Mouse (Mus musculus): Measurements from ENCODE around the gene Gcsh. TPM values are rescaled to one million over a fixed set of nuclear protein-coding genes. Genes with fewer than 3 reads are reported as not detected.

Gcsh gene
- total and polyA plus RNA-seq, 3 experiments: 31.5 to 91.7 (median 66.4) TPM

DNA sequence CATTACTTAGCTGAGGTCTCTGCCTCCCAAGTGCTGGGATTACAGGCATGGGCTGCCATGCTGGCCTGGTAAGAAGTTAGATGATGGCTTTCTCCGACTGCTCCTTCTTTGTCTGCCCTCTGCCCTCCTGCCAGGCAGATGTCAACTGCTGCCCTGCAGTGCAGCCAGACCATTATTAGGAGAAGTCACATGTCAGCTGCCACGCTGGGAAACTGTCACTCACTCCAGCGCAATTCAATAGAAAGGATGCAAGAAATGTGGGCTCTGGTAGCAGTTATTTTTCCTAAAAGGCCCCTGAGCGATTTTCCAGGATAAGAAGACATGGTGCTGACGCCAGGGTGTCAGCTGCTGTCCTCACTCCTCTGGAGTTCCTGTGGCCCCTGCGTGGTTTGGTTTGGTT is 57.8 kb downstream of the Gcsh start:
- H3K79me2 ChIP-seq (replicated peaks; ENCODE audit: control insufficient read depth, extremely low read depth, insufficient read depth, poor library complexity, severe bottlenecking): no peaks in the 10 kb centered on the region
- H3K27me3 ChIP-seq (replicated peaks): no peaks in the 10 kb centered on the region
- H3K4me2 ChIP-seq (ENCODE audit: insufficient read depth, low read depth, poor library complexity, severe bottlenecking): no peak overlapping the region
- no peak for DNase-seq (ENCODE audit: extremely low read depth)
- no peak overlapping the region for H3K4me3 ChIP-seq (replicated peaks in 1 of 3; ENCODE audit: low read depth in 2 of 3, low read length in 2 of 3, poor library complexity in 1 of 3)
- dilution Hi-C loops (cut with MboI; ENCODE audit: extremely low pct_ligation_motif_present, extremely low pct_unique_long_range_greater_than_20kb, low sequenced_read_pairs): no loop called here
- no peak for TF ChIP-seq ZC3H11A (IDR thresholded peaks at IDR 0.05; ENCODE audit: low read depth, low read length)
- TF ChIP-seq HCFC1 (IDR thresholded peaks at IDR 0.05; ENCODE audit: low read depth, low read length): no peak
- TF ChIP-seq EP300 (IDR thresholded peaks at IDR 0.05; ENCODE audit: low read length): no peak
- TF ChIP-seq BHLHE40 (IDR thresholded peaks at IDR 0.05; ENCODE audit: low read depth, low read length): no peak
- no peak for TF ChIP-seq RAD21 (IDR thresholded peaks at IDR 0.05; ENCODE audit: low read depth, low read length)
- TF ChIP-seq TCF12 (IDR thresholded peaks at IDR 0.05; ENCODE audit: low read depth, low read length): no peak
- TF ChIP-seq KAT2A (IDR thresholded peaks at IDR 0.05; ENCODE audit: insufficient replicate concordance, low read length): no peak
- no peak for TF ChIP-seq PAX5 (IDR thresholded peaks at IDR 0.05; ENCODE audit: low read length)
- no peak for TF ChIP-seq ZMIZ1 (IDR thresholded peaks at IDR 0.05; ENCODE audit: low read depth, low read length)
- no peak for TF ChIP-seq CHD2 (IDR thresholded peaks at IDR 0.05; ENCODE audit: low read length)
- TF ChIP-seq CTCF (conservative IDR thresholded peaks at IDR 0.05 in 1 of 2, IDR thresholded peaks at IDR 0.05 in 1 of 2; ENCODE audit: low read depth in 2 of 2, low read length in 2 of 2): no peak
- TF ChIP-seq TBP (conservative IDR thresholded peaks at IDR 0.05; ENCODE audit: low read depth, low read length): no peak
- no peak for TF ChIP-seq GABPA (IDR thresholded peaks at IDR 0.05; ENCODE audit: insufficient replicate concordance, low read depth, low read length)
- no peak for TF ChIP-seq POLR2AphosphoS2 (IDR thresholded peaks at IDR 0.05; ENCODE audit: low read depth, low read length)
- TF ChIP-seq POLR2A (IDR thresholded peaks at IDR 0.05; ENCODE audit: low read depth, low read length): no peak
- H3K36me3 ChIP-seq (replicated peaks in 1 of 2; ENCODE audit: control insufficient read depth in 1 of 2, insufficient read depth in 1 of 2, low read length in 1 of 2): peaks cover 61 to 96% of the 10 kb centered on the region in 2 experiments
- in situ Hi-C loops (cut with MboI; ENCODE audit: low pct_ligation_motif_present, low pct_unique_long_range_greater_than_20kb, low sequenced_read_pairs): no loop called here
- H3K9ac ChIP-seq (ENCODE audit: insufficient read depth, low read depth): no peak overlapping the region
- 0 out of 4 replicates have a peak, but pooled peaks cover 0 to 3% of the 10 kb centered on the region in 2 experiments for H3K4me1 ChIP-seq (ENCODE audit: control insufficient read depth in 1 of 2, insufficient read depth in 2 of 2)
- no peak overlapping the region for H3K27ac ChIP-seq (ENCODE audit: insufficient read depth, low read depth)
- no peaks in the 10 kb centered on the region for H3K9me3 ChIP-seq (replicated peaks; ENCODE audit: low read length)

- Histone ChIP-seq H3K9ac (ENCODE audit: insufficient read depth, low read depth) (no peak overlapping the region), H3K4me2 (ENCODE audit: insufficient read depth, low read depth, poor library complexity, severe bottlenecking) (no peak overlapping the region), H3K36me3 (replicated peaks in 1 of 2; ENCODE audit: control insufficient read depth in 1 of 2, insufficient read depth in 1 of 2, low read length in 1 of 2) (peaks cover 58 to 94% of the 10 kb centered on the region in 2 experiments), H3K4me3 (replicated peaks in 1 of 3; ENCODE audit: low read depth in 2 of 3, low read length in 2 of 3, poor library complexity in 1 of 3) (no peak overlapping the region), H3K4me1 (ENCODE audit: control insufficient read depth in 1 of 2, insufficient read depth in 2 of 2) (peaks cover 0 to 5% of the 10 kb centered on the region in 2 experiments; a peak in 1 of 4 replicates), H3K27me3 (replicated peaks) (no peaks in the 10 kb centered on the region), H3K27ac (ENCODE audit: insufficient read depth, low read depth) (no peak overlapping the region), H3K9me3 (replicated peaks; ENCODE audit: low read length) (no peaks in the 10 kb centered on the region), H3K79me2 (replicated peaks; ENCODE audit: control insufficient read depth, extremely low read depth, insufficient read depth, poor library complexity, severe bottlenecking) (no peaks in the 10 kb centered on the region)
- in situ Hi-C loops (cut with MboI; ENCODE audit: low pct_ligation_motif_present, low pct_unique_long_range_greater_than_20kb, low sequenced_read_pairs) (no loop called here), dilution Hi-C loops (cut with MboI; ENCODE audit: extremely low pct_ligation_motif_present, extremely low pct_unique_long_range_greater_than_20kb, low sequenced_read_pairs) (no loop called here)
- TF ChIP-seq MAFK (IDR thresholded peaks at IDR 0.05; ENCODE audit: insufficient replicate concordance, low read length) (no peak), TCF12 (IDR thresholded peaks at IDR 0.05; ENCODE audit: low read depth, low read length) (no peak), SMC3 (IDR thresholded peaks at IDR 0.05; ENCODE audit: low read depth, low read length) (no peak), GABPA (IDR thresholded peaks at IDR 0.05; ENCODE audit: insufficient replicate concordance, low read depth, low read length) (no peak), CTCF (conservative IDR thresholded peaks at IDR 0.05 in 1 of 2, IDR thresholded peaks at IDR 0.05 in 1 of 2; ENCODE audit: low read depth in 2 of 2, low read length in 2 of 2) (no peak), RAD21 (IDR thresholded peaks at IDR 0.05; ENCODE audit: low read depth, low read length) (no peak), USF1 (IDR thresholded peaks at IDR 0.05; ENCODE audit: low read depth, low read length) (no peak), JUND (conservative IDR thresholded peaks at IDR 0.05; ENCODE audit: low read depth, low read length) (no peak), MAX (IDR thresholded peaks at IDR 0.05; ENCODE audit: low read length) (no peak)
- no peak for DNase-seq (ENCODE audit: extremely low read depth)
Measured at GRCm38 (mm10) chr8:116934976-116935375, 58.4 kb downstream of the Gcsh start.

Other genes starting within 250 kb of the Gcsh start
- gene Cmc2, start 72.1 kb downstream of the Gcsh start, total RNA-seq (2012; rRNA removed): 29.1 and 33.6 TPM in 2 replicates
- 34.4 and 39.4 TPM in 2 replicates for gene Cmc2, start 72.1 kb downstream of the Gcsh start, total RNA-seq (2014; rRNA removed)
- 55.1 and 56.5 TPM in 2 replicates for gene Cmc2, start 72.1 kb downstream of the Gcsh start, polyA plus RNA-seq (2012; ENCODE audit: insufficient read length, low read depth)
- 26.3 and 28.1 TPM in 2 replicates for gene Cenpn, start 71.8 kb downstream of the Gcsh start, total RNA-seq (2012; rRNA removed)
- gene Cenpn, start 71.8 kb downstream of the Gcsh start, total RNA-seq (2014; rRNA removed): 51.3 and 52.0 TPM in 2 replicates
- gene Cenpn, start 71.8 kb downstream of the Gcsh start, polyA plus RNA-seq (2012; ENCODE audit: insufficient read length, low read depth): 44.1 and 45.6 TPM in 2 replicates
- gene Atmin, start 50.1 kb downstream of the Gcsh start, total RNA-seq (2012; rRNA removed): 13.5 and 14.8 TPM in 2 replicates
- 9.3 and 9.4 TPM in 2 replicates for gene Atmin, start 50.1 kb downstream of the Gcsh start, total RNA-seq (2014; rRNA removed)
- gene Atmin, start 50.1 kb downstream of the Gcsh start, polyA plus RNA-seq (2012; ENCODE audit: insufficient read length, low read depth): 16.0 and 22.0 TPM in 2 replicates
- 0.21 and 0.25 TPM in 2 replicates for gene 1700030J22Rik, start 14.6 kb downstream of the Gcsh start, total RNA-seq (2012; rRNA removed)
- gene 1700030J22Rik, start 14.6 kb downstream of the Gcsh start, total RNA-seq (2014; rRNA removed): 0.35 TPM in 1 of 2 replicates, not detected in the other
- gene 1700030J22Rik, start 14.6 kb downstream of the Gcsh start, polyA plus RNA-seq (2012; ENCODE audit: insufficient read length, low read depth): 0.46 and 0.64 TPM in 2 replicates
- not detected in 2 replicates for gene Pkd1l2, start 88.9 kb upstream of the Gcsh start, total RNA-seq (2012; rRNA removed)
- not detected in 2 replicates for gene Pkd1l2, start 88.9 kb upstream of the Gcsh start, total RNA-seq (2014; rRNA removed)
- gene Pkd1l2, start 88.9 kb upstream of the Gcsh start, polyA plus RNA-seq (2012; ENCODE audit: insufficient read length, low read depth): 0.06 TPM in 1 of 2 replicates, not detected in the other
- not detected in 2 replicates for gene Bco1, start 102.3 kb upstream of the Gcsh start, total RNA-seq (2012; rRNA removed)
- not detected in 2 replicates for gene Bco1, start 102.3 kb upstream of the Gcsh start, total RNA-seq (2014; rRNA removed)
- gene Bco1, start 102.3 kb upstream of the Gcsh start, polyA plus RNA-seq (2012; ENCODE audit: insufficient read length, low read depth): not detected in 2 replicates
- gene Gan, start 164.6 kb upstream of the Gcsh start, total RNA-seq (2012; rRNA removed): 2.9 and 3.2 TPM in 2 replicates
- gene Gan, start 164.6 kb upstream of the Gcsh start, total RNA-seq (2014; rRNA removed): 1.5 and 1.7 TPM in 2 replicates
- 2.5 and 2.8 TPM in 2 replicates for gene Gan, start 164.6 kb upstream of the Gcsh start, polyA plus RNA-seq (2012; ENCODE audit: insufficient read length, low read depth)